Mouse (Mus musculus): ENCODE measurements around the gene Rftn1.

- no peak for TF ChIP-seq POLR2A (IDR thresholded peaks at IDR 0.05; ENCODE audit: borderline replicate concordance, insufficient read depth, low read length)
- no peak for TF ChIP-seq CTCF (IDR thresholded peaks at IDR 0.05; ENCODE audit: borderline replicate concordance, insufficient read depth, low read depth, low read length)
Observed at GRCm38 (mm10) chr17:50071602-50071988, 118.9 kb downstream of the Rftn1 start.
